Mouse (Mus musculus) cerebellum, postnatal 14 days (tissue): Measurements from ENCODE around the gene 1700016H13Rik.

ENCODE experiments used
- DNase-seq, 2 experiments: peaks; one replicate each; pipeline ENCODE4 v3.0.0; 2021; ENCODE audit warnings: mixed read lengths in 2 of 2

1700016H13Rik gene

DNA sequence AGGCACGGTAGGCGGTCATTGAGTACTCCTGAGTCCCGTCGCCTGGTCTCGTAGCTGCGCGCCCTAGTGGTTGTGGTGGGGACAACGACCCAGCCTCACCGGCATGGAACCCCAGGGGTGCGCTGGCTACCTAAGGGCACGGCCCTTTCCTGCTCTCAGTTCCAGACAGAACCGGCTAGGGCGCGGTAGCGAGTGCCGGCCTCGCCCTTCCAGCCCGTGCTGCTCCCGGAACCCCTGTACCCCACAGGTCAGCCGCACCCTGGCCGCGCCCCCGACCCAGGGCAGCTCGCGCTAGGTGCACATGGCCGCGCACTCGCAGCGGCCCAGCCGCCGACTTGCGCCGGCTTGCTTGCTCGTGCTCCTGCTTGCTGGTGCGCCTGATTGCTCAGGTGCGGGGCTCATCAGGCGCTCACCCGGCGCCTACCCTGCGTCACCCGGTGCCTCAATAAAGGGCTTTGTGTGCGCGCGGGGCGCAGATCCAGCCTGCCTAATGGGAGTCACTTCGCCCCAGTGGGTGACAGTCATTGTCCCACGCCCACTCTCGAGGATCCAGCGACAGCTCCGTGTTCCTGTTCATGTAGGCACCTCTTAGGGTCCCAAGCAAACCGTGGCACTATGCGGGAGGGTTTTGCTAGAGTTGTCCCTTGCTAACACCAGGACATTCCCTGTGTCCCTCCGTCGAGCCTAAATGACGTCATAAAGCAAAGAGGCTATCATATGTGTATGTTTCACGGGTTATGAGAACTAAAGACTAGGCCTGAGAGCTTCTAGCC lies at the start of gene 1700016H13Rik:
TSS of gene 1700016H13Rik (minus strand) at position 665 of the 773 bp plus-strand sequence.
- DNase-seq, result peak; percentile 74 to 86

DNA sequence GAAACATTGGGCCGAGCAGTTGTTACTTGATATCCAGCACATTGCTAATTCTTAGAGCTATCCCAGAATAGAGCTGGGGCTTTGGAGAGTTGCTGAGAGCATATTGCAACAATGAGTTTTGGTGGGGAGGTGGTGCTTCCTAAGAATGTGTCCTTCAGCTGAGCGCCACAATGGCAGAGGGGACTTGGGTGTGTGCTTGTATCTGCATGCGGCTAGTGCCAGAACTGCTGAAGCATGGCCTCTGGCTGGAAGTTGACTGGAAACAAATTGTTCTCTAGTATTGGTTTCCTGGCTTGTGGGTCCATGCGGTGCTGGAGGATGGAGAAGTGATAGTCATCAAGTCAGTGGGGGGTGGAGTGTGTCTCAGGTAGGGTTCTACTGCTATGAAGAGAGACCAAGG lies 49.5 kb upstream of the 1700016H13Rik start:
- no peak for DNase-seq

DNA sequence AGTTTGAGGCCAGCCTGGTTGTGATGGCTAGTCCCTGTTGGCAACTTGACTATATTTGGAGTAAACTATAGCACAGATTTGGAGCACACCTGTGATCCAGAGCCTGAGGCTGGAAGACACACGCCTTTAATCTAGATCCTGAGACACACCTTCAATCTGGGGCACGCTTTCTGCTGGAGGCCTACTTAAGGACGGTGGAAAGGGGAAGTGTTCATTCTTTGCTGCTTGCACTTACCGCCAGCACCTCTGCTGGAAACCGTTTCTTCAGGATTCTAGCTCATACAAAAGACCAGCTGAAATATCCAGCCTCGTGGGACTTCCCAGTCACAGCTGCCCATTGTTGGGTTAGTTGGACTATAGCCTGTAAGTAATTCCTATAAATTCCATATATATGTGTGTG lies 46.7 kb upstream of the 1700016H13Rik start:
- DNase-seq, result no peak

DNA sequence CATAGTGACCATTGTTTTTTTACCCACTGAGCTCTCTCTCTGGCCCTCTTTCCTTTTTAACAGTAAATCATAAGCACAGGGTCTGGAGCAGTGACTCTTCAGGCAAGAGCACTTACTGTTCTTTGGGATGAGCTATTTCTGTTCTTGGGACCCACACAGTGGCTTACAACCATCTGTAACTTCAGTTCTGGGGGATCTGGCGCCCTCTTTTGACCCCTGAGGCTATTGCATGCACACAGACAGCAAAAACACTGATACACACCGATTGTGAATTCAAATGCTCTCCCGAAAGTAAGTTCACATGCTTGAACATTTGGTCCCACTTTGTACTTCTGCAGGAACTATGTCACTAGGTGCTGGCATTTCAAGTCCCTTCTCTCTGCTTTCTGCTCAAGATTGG lies 45.7 kb upstream of the 1700016H13Rik start:
- DNase-seq, result no peak

DNA sequence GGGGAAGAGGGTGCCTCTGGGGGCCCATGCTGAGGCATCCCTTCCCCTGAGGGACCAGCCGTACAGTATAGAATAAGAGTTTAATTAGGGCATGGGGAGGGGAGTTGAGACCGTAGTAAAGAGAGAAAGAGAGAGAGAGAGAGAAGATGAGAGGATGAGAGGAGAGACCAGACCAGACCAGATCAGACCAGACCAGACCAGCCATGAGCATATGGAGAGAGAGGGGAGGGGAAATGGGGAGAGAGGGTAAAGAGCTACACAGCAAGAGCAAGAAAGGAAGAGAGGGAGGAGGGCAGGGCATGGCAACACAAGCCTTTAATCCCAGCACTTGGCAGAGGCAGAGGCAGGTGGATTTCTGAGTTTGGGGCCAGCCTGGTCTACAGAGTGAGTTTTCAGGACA lies 44.9 kb upstream of the 1700016H13Rik start:
- no peak for DNase-seq

DNA sequence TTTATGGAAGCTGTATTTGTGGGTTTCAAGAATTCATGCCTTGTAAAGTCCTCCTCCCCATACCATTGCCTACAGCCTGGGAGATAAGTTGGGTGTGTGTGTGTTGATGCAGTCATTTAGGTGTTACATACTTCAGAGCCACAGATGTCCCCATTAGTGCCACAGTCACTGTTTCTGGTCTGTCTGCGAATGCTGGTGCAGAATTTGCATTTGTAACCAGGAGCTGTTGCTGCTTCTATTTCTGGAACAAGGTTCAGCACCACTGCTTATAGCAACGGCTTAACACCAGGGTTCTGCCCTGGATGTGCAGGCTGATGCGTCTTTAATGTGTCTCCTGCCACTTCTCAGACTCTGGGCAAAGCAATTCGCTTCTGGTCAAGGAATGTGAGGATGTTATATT lies 43.7 kb upstream of the 1700016H13Rik start:
- no peak for DNase-seq

DNA sequence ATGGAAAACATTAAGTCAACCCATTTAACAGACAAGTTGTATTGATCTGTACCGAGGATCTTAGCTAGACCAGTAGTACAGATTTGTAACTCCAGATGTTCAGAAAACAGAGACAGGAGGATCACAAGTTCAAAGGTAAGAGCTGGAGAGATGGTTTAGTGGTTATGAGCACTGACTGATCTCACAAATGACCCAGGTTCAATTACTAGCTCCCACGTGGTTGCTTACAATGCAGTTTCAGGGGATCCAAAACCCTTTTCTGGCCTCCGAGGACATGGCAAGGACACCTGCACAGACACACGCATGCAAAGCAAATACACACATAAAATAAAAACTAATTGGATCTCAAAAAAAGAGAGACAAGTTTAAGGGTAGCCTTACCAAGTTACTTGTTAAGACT lies 42.8 kb upstream of the 1700016H13Rik start:
- no peak for DNase-seq

DNA sequence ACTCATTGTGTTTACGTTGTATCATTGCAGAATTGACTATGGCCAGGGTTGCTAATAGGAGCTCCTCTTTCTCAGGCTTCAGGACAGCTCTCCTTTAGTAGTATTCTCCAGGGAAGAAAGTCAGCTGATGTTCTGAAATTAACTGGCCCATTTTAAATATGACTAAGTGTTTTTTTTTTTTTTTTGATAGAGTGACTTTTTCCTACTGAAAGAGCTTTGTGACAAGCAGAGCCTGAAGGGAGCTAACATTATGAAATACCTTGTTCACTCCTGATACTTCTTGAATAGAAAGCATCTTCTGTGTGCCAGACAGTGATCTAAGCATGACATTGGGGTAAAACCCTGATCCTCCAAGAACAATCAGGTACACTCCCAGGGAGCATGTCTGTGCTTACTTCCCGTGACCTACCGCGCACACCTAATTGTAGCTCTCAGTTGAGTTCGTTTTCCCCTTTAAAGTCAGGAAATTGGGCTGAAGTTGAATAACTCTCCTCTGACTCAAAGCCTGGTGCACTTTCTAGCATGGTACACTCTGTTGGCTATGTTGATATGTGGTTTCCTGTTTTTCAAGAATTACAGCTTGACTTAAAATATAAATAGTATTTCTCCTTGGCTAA lies 42.2 kb upstream of the 1700016H13Rik start:
- DNase-seq, result no peak

DNA sequence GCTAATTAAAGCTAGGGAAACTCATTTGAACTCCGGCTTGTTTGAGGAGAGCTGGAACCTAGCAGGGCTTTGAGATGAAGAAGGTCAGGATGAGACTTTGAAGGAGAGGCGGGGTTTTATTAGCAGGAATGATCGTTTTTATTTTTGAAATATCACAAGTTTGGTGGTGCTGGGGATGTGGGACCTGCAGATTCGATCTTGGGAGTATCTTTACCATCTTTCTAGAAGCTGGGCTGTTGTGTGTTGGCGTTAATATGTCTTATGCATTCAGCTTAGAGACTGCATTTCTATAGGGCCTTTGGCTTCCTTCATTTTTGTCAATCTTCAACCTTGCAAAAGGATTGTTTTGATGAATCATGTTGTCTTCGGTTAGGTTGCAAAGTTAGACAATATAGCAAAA lies 38.3 kb upstream of the 1700016H13Rik start:
- no peak for DNase-seq

DNA sequence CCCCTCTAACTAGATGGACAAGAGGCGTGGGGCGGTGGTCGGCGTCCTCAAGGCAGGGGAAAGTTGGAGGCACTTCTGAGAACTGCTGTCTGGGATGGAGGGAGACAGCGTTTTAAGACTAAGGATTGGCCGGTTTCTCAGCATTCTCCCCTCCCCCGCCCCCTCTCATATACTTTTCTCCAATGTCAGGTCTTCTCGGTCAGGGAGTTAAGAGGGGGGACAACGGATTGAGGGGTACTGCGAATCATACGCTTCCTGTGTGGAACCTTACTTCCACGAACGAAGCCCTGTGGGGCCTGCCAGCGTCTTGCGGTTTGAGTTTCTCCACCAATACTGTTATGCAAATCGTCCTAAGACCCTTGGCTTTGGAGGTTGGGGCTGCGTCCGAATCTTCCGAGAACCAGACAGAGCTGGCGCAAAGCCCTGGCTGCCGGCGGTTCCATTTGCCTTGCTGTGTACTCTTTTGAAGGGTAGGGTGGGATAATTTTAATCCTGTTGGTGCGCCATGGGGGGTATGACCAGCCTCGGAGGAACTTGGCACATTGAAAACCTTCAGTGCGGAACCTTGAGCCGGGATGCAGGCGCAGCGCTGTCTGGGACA lies 37.3 kb upstream of the 1700016H13Rik start:
- peak; percentile 33 to 38 for DNase-seq

DNA sequence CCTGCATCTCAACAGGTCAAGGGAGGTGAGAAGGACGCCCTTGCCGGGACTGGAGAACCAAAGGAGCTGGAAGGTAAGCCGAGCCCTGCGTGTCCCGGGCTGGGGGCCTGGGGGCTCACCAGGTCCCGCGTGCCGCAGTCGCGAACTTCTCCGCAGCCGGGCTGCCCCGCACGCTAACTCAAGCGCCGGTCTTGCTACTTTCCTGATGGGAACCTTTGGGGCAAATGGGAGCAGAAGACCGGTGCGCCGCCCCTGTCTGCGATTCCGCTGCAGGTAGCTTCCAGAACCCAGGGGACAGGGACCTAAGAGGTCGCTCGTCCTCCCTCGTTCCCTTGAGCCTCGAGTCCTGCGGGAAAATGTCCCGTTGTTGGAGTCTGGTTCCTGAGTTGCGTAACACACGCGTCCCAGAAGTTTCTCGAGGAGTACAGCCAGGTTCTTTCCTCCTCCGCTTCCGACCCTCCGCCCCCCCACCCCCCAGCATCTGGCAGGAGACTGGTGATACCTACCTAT lies 36.8 kb upstream of the 1700016H13Rik start:
- peak in 1 of 2 experiments; percentile 4 for DNase-seq

DNA sequence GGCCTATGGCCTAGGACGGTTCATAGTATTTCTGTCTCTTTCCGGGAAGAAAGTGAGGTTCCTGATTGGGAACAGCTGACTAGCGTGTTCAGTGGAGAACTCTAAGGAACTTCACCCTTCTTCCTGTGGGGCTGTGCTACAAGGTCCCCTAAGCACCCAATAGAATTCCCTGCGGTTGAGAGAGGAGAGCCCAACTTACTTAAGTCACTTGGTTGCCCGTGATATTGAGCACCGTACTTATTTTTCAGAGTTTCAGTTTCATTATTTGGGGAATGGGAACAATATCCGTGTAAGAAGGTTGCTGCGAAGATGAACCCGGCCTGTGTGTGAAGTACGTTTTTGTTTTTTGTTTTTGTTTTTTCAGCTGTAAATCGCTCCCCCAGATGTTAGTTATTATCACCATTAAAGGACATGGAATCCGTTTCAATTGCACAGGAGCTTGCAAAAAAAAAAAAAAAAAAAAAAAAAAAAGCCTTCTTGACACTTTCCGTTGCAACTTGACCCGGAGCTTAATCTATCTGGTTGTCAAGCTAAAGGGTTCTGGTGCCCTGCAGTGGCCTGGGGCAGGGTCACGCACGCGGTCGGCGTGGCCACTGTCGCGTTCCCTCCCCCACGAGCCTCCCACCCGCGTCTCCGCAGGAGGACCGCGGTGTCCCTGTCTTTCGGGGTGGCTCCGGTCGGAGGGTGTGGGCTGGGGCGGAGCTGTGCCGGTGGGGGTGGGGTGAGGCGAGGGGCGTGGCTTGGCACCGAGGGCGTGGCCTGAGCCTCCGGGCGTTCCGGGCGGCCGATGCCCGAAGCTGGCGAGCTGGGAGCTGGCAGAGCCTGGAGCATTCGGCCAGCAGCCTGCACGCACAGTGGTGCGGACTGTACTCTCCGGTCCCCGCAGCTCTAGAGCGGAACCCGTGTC lies 36.1 kb upstream of the 1700016H13Rik start, which contains the start of gene Aff1:
TSS of gene Aff1 (plus strand) at position 751 of the 907 bp plus-strand sequence.
- peak; percentile 76 to 78 for DNase-seq

DNA sequence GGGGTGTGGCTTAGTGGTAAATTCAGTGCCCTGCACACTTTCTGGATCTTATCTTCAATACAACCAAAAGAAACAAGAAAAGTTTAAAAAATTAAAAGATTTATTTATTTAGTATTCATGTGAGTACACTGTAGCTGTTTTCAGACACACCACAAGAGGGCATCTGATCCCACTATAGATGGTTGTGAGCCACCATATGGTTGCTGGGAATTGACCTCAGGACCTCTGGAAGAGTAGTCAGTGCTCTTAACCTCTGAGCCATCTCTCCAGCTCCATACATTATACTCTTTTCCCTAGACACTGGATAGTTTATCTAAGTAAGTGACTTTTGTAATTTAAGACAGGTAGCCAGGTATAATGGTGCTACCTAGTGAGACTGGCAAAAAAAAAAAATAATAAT lies 35.4 kb upstream of the 1700016H13Rik start:
- DNase-seq, result no peak

DNA sequence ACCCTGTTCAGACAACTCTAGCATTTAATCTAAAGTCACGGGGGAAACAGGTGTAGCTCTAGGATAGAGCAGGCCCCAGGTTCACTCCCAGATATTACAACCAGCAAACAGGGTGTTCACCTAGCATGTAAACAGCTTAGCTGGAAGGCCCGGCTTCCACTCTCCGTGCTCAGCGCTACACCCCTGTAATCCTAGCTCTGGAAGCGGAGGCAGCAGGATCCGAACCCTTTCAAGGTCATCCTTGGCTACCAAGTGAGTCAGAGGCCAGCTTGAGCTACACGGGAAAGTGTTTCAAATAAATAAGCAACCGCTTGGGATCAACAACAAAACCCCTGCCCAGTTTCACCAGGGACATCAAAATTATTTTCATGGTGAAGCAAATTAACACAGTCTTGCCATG lies 34.4 kb upstream of the 1700016H13Rik start:
- no peak for DNase-seq

DNA sequence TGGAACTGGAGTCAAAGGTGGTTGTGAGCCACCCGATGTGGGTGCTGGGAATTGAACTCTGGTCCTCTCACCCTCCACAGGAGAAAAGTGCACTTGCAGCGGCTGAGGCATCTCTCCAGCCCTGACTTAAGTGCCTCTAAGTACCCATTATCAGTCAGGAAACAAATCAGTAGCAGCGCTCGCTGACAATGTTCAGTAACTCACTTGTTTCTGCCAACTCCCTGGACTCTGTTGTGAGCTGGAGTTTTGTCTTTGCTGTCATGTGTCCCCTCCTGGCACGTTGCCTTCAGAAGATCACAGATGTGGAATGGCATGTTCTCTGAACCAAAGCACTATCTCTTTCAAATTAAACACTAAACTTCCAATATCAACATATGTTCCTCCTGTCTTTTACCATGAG lies 33.8 kb upstream of the 1700016H13Rik start:
- no peak for DNase-seq

DNA sequence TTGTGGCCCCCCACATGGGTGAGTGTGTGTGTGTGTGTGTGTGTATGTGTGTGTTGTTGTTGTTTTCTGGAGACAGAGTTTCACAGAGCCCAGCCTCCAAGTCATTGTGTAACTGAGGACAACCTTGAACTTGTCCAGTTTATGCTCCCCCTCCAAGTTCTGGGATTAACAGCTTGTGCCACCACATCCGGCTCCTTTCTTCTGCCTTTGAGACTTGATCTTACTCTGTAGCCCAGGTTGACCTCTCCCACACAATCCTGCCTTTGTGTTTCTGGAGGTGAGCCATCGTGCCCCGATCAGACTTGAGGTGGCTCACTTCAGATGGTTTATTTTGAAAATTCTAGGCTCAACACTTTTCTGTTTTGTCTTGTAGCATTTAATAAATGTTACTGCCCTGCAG lies 26.0 kb upstream of the 1700016H13Rik start:
- no peak for DNase-seq

DNA sequence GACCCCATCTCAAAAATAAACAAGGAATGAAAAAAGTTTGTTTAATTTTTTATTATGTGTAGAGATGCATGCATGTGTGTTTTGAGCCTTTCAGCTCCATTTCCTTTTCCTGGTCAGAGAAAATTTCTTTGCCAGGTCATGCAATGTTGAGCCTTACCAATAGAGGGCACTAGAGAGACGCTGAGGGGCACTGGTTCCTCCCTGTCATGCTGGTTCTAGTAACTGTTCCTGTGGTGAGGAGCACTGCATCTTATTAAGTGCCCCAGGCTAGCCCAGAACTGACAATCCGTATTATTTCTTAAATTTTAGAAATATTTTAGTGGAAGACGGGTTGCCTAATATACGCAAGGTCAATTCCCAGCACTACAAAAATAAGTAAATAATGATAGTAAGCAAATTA lies 24.6 kb upstream of the 1700016H13Rik start:
- peak; percentile 72 to 78 for DNase-seq

DNA sequence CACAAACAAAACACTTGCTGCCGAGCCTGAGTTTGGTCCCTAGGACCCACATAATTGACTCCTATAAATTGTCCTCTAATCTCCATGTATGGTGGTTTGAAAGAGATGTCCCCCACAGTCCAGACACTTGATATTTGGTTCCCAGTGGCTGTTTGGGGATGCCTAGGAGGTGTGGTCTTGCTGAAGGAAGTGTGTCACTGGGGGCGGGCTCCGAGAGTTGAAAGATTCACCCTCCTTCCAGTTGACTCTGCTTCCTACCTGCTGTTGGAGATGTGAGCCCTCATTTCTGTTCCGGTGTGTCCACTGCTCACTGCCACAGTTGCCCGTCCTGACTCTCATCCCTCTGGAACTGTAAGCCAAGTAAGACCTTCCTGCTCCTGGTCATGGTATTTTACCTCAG lies 23.2 kb upstream of the 1700016H13Rik start:
- no peak for DNase-seq

DNA sequence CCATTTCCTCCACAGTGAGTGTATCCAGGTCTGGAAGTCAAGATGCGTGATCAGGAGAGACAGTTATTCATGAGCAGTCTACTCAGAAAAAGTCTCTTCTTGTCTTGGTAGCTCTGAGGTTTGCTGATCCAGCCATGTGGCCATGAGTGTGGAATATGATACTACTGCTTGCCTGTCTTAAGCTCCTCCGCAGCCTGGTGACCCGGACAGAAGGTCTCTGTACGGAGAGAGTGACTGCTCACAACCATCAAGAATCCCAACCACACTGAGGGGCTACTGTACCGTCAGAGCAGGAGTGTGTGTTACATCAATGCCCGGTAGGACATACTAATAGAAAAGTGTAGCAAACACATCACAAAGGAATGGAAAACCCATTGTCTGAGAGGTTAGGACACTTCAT lies 22.1 kb upstream of the 1700016H13Rik start:
- DNase-seq, result no peak

DNA sequence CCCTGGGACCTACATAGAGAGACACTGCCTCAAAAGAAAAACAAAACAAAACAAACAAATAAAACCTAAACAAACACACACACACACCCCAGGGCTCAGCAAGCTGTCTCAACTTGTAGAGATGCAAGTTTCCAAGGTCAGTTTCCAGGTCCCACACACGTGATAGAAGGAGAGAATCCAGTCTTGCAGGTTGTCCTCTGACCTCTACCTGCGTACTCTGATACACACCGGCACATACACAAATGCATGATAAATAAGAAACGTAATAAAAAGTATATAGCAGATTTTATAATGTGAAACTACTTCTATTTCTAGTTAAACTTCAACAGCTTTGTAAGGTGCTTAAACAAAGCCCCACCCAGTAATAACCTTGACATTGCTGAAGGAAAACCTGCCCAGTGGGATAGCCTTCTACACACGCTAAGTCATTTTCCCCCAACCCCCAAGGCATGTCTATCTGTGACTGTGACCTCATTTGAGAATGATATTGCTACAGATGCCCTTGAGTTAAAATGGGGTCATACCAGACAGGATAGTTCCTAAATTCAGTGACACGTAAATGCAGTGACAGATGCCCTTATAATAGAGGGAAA lies 20.6 kb upstream of the 1700016H13Rik start:
- DNase-seq, result no peak

DNA sequence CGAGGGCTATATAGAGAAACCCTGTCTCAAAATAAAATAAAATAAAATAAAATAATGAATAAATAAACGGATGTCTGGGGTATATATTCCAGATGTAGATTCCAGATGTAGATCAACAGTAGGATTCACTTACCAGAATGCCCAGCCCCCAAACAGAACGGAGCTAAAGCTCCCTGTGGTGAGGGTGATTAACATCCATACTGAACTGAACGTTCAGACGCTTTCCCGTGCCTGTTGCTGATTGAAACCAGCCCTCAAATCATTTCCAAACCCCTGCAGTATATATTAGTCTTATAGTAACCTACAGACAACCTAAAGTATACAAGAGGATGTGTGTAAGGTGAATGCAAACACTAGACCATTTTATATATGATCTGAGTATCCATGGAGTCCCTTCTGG lies 18.7 kb upstream of the 1700016H13Rik start:
- no peak for DNase-seq

DNA sequence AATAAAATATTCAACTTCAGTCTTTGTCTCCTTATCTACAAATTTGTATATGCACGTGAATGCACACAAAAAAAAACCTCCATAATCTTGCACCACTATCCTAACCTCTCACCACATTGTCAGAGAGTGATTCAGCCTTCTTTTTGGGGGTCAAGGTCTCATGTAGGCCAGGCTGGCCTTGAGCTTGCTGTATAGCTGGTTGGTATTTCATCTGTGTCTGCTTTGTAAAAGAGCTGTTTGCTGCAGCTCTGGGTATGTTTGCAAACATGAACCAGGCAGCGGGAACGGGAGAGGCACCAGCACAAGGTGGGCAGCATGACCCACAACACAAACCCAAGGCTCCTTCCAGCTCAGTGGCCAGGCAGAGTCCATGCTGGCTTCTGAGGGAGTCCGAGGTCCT lies 17.8 kb upstream of the 1700016H13Rik start:
- DNase-seq, result no peak
